Mouse (Mus musculus): ENCODE measurements around the gene Gm28048.

The Gm28048 gene

GRCm38 (mm10) chr11:22989786-22990185 is 7.9 kb upstream of the Gm28048 start:
- no peak for DNase-seq

GRCm38 (mm10) chr11:22987357-22987756 is 5.5 kb upstream of the Gm28048 start:
- peak; percentile 45 for DNase-seq

DNA sequence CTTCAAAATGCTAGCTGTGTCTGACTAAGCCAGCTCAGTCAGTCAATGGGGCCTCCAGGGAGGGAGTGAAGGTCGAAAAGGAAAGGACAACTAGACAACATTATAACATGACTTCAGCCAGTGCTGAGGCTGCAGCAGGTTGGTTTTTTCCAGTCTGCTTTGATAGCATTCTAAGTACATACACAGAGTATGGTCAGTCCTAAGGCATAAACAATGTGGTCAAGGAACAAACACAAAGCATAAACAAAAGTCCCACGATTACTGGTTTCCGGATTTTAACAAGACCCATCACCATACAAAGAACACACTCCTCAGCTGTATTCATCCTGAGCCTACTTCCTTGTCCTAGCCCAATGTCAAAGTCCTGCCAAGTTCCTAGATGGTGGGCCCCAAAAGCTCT is 3.6 kb upstream of the Gm28048 start:
- DNase-seq: no peak

DNA sequence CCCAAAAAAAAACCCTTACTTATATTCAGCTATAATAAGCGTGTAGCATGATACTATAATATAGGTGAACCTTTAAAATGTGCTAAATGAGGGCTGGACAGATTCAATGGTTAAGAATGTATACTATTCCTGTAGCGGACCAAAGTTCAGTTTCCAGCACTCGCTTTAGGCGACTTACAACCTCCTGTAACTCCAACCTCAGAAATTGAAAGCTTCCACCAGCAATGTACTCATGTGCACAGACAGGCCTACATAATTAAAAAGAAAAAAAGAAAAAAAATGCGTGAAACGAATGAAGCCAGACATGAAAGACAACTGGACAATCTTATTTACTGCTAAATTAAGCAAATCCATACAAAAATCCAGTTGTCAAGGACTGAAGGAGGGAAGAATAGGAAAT is 956 bp upstream of the Gm28048 start:
- DNase-seq: no peak

GRCm38 (mm10) chr11:22981543-22981950 is 343 bp downstream of the Gm28048 start:
- DNase-seq: peak; percentile 38

DNA sequence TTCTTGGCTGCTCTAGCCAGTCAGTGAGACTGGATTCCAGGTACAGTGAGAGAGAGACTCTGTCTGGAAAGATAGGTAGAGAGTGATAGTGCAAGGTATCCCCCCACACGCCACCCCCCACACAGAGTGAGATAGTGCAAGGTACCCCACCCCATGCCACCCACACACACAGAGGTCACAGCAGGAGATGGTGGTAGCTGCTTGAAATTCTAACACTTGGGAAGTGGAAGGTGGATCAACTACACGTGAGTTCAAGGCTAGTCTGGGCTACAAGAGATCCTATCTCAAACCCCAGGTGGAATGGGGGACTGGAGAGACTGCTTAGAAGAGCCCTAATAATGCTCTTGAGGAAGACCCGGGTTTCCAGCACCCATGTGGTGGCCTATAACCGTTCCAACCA is 849 bp downstream of the Gm28048 start:
- no peak for DNase-seq

DNA sequence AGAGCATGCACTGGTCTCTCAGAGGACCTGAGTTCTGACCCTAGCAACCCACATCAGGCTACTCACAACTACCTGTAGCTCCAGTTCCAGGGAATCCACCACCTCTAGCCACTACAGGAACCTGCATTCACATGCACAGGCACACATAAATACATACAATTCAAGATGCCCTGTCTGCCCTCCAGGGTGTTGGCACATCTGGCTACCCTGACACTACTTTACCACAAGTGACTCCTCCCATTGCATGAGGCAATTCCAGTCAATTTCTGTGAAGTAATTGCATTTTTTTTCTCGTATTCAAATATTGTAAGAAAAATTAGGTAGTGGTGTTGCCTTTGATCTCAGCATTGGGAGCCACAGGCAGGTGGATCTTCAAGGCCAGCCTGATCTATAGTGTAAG is 2.7 kb downstream of the Gm28048 start:
- DNase-seq: no peak

DNA sequence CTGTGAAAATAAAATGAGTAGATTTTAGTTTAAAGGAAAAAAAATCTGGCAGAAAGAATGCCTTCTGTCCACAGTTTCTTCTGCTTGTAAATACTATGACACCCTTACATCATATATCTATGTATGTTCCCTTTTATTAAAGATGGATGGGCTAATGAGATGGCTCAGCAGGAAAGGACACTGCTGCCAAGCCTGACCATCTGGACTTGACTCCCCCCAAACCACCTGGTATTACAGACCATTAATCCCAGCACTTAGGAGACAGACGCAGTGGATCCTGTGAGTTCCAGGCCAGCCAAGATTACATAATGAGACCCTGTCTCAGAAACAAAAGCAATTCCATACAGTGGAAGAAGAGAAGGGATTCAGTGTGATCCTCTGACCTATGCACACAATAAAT is 3.2 kb downstream of the Gm28048 start:
- no peak for DNase-seq

- no peak for DNase-seq
These were observed 3.7 kb downstream of the Gm28048 start for GRCm38 (mm10) chr11:22978215-22978614.

- no peak for DNase-seq
These were observed 8.3 kb downstream of the Gm28048 start for GRCm38 (mm10) chr11:22973599-22973998.

- peak; percentile 88 for DNase-seq
These were observed 9.0 kb downstream of the Gm28048 start for GRCm38 (mm10) chr11:22972746-22973526.

DNA sequence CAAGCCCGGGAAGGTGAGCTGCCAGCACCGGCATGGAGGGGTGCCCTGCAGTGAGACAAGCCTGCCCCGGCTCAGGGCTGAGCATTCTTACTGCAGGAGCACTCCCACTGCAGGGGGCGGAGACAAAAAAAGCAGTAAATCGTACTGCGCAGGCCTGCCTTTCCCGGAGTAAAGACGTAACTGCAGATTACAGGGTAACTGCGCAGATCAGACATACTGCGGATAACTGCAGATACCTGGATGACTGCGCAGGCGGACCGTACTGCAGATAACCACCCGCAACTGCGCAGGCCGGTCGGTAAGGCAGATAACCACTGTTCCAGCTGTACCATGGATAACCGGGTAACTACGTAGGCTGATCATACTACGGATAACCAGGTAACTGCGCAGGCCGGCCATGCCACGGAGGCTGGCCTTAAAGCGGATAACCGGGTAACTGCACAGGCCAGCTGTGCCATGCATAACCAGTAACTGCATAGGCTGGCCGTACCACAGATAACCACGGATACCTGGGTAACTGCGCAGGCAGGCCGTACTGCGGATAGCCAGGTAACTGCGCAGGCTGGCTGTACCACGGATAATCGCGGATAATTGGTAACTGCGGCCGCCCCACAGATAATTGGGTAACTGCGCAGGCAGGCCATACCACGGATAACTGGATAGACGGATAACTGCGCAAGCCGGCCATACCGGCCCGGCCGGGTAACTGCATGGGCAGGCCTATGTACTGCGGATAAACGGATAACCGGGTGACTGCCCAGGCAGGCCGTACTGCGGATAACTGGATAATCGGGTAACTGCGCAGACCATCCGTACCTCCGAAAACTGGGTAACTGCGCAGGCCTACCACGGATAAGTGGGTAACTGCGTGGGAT is 9.8 kb downstream of the Gm28048 start, which contains the start of gene Zrsr1:
TSS of gene Zrsr1 (plus strand) at position 171 of the 875 bp plus-strand sequence.
- DNase-seq: peak; percentile 76

DNA sequence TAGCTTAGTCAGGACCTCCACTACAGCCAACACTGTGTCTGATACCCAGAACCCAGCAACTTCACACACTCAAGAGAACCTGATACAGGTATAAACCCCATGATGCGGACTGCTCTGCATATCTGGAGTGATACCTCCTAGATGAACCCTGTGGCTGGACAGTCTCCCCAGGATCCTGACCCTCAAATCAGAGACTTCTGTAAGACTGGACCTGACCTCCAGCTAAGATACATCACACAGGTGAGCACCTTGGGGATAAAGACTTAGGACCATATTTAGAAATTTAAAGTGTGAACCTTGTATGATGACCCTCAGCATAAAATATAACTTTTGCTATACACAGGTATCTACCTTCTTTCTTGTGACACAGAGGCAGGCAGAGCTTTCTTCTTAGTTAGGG is 11.3 kb downstream of the Gm28048 start:
- DNase-seq: no peak

GRCm38 (mm10) chr11:22969486-22969885 is 12.4 kb downstream of the Gm28048 start:
- no peak for DNase-seq

- peak; percentile 29 for DNase-seq
These were observed 16.4 kb downstream of the Gm28048 start for GRCm38 (mm10) chr11:22965503-22965902.

- DNase-seq: no peak
These were observed 17.5 kb downstream of the Gm28048 start for GRCm38 (mm10) chr11:22964401-22964800.

DNA sequence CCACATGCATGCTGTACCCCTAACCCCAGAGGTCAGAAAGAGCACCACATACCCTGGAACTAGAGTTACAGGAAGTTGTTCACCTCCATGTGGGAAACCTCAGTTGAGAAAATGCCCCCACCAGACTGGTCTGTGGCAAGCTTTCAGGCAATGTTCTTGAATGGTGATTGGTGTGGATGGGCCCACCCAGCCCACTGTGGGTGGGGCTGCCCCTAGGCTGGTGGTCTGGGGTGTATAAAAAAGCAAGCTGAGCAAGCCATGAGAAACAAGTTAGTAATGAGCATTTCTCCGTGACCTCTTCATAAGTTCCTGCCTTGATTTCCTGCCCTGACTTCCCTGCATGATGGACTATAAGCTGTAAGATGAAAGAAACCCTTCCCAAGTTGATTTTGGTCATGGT is 19.8 kb downstream of the Gm28048 start:
- DNase-seq: no peak

DNA sequence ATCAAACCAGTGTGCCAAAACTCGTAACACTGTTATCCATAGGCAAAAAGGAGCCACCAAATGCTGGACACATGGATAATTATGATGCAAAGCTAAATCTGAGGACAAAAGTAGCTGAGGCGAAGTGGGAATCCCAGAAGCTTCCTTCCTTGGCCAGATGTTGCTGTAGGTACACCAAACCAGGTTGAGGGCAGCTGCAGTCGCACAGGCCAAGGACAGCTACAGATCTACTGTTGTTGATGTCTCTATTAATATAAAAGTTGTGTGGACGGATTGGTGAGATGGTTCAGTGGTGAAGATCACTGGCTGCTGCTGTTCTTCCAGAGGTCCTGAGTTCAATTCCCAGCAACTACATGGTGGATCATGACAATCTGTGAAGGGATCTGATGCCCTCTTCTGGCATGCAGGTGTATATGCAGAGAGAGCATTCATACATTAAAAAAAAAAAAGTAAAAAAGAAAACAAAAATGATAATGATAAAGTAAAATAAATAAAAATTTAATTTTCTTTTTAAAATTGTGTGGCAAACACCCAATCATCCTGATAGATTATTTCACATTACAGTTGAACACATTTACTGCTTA is 24.0 kb downstream of the Gm28048 start:
- DNase-seq: no peak

GRCm38 (mm10) chr11:22956830-22957229 is 25.1 kb downstream of the Gm28048 start:
- DNase-seq: peak; percentile 84

GRCm38 (mm10) chr11:22956346-22956745 is 25.5 kb downstream of the Gm28048 start:
- no peak for DNase-seq

GRCm38 (mm10) chr11:22952668-22953067 is 29.2 kb downstream of the Gm28048 start:
- DNase-seq: no peak

GRCm38 (mm10) chr11:22950131-22950530 is 31.8 kb downstream of the Gm28048 start:
- DNase-seq: no peak

- no peak for DNase-seq
These were observed 32.8 kb downstream of the Gm28048 start for GRCm38 (mm10) chr11:22949101-22949500.

DNA sequence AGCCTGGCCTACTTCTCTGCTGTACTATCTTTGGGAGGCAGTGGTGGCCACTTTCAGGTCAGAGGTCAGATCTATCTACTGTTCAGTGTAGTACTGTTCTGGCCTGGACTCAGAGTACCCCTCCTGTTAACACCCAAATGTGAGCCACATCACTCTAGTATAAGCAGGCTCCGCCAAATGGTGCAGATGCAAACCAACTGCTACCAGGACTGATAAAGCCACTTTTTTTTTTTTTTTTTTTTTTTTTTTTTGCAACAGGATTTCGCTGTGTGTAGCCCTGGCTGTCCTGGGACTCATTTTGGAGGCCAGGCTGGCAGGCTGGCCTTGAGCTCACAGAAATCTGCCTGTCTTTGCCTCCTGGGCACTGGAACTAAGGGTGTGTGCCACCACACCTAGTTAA is 42.9 kb downstream of the Gm28048 start:
- DNase-seq: no peak
